Mouse (Mus musculus) brain, embryonic 14.5 days (tissue): ENCODE results near the gene Tcf25.
"Not testable (repeated sequence)": the region's sequence is repeated elsewhere in the genome, so short reads cannot be mapped to it uniquely, and the experiment has no call there.

Source experiments
- CTCF ChIP-seq: fragments of 200-500 bp; IDR thresholded peaks from 2 replicates; pipeline ENCODE4 v1.5.1; 2012; ENCODE audit warnings: inconsistent platforms, mild to moderate bottlenecking, moderate library complexity, borderline replicate concordance; ENCODE audit not compliant: insufficient read depth, insufficient read length; ENCODE audit errors: extremely low read depth
- POLR2A ChIP-seq: fragments of 200-500 bp; IDR thresholded peaks from 2 replicates; pipeline ENCODE4 v1.6.1; 2012; ENCODE audit warnings: mild to moderate bottlenecking, inconsistent platforms, borderline replicate concordance; ENCODE audit not compliant: poor library complexity, insufficient read depth, insufficient read length, severe bottlenecking; ENCODE audit errors: extremely low read depth

- not testable (repeated sequence) for TF ChIP-seq CTCF, POLR2A
Observed at GRCm38 (mm10) chr8:123451747-123452146, 78.2 kb downstream of the Tcf25 start.
